Mouse (Mus musculus) forebrain, embryonic 13.5 days (tissue): ENCODE results near the gene Iba57. TPM values are rescaled to one million over a fixed set of nuclear protein-coding genes. Genes with fewer than 3 reads are reported as not detected.

Experiments
- ATAC-seq: fragments of 200-750 bp; cut with Nextera tagmentation; 2 replicates; pipeline ENCODE4 v1.8.0; 2017
- H3K27ac ChIP-seq: fragments of 300-500 bp; sonication (generic); 2 replicates; pipeline ENCODE4 v1.5.1; 2015; ENCODE audit warnings: inconsistent platforms, mild to moderate bottlenecking, moderate library complexity
- H3K27me3 ChIP-seq: fragments of 300-500 bp; sonication (generic); 2 replicates; pipeline ENCODE4 v1.6.1; 2015; ENCODE audit warnings: mild to moderate bottlenecking, inconsistent platforms
- H3K36me3 ChIP-seq: fragments of 300-500 bp; sonication (generic); 2 replicates; pipeline ENCODE4 v1.6.1; 2015; ENCODE audit warnings: mild to moderate bottlenecking, inconsistent platforms; ENCODE audit not compliant: poor library complexity, severe bottlenecking
- H3K4me1 ChIP-seq: fragments of 300-500 bp; sonication (generic); 2 replicates; pipeline ENCODE4 v1.6.1; 2015; ENCODE audit warnings: inconsistent platforms
- H3K4me2 ChIP-seq: fragments of 300-500 bp; sonication (generic); 2 replicates; pipeline ENCODE4 v1.6.1; 2015; ENCODE audit warnings: inconsistent platforms, mild to moderate bottlenecking, moderate library complexity
- H3K4me3 ChIP-seq: fragments of 300-500 bp; sonication (generic); 2 replicates; pipeline ENCODE4 v1.5.1; 2015; ENCODE audit warnings: mild to moderate bottlenecking, inconsistent platforms
- H3K9ac ChIP-seq: fragments of 300-500 bp; sonication (generic); 2 replicates; pipeline ENCODE4 v1.6.1; 2015; ENCODE audit warnings: mild to moderate bottlenecking, inconsistent platforms
- H3K9me3 ChIP-seq: fragments of 300-500 bp; sonication (generic); replicated peaks from 2 replicates; pipeline ENCODE4 v1.6.1; 2016; ENCODE audit warnings: inconsistent platforms
- WGBS: fragments of 180-500 bp; shearing (Covaris S2); methylation state at CpG from one replicate; pipeline ENCODE4 v1.1.7; 2015; 5-methylcytosine and 5-hydroxymethylcytosine counted together
- polyA plus RNA-seq: library from polyadenylated mRNA; unstranded; fragments of >200 nt; fragmentation: Nextera tagmentation; extraction: Ambion mirVana; gene quantifications from 2 replicates; pipeline ENCODE4 v1.2.1, GENCODE M21; 2015

Iba57 gene
- polyA plus RNA-seq, 1 experiment from 2014 or later: 6.8 TPM

GRCm38 (mm10) chr11:59165616-59166241, 2.2 kb upstream of the Iba57 start:
- Histone ChIP-seq H3K4me3 (no peak overlapping the region), H3K36me3 (no peaks in the 10 kb centered on the region), H3K4me1 (peaks cover 17% of the 10 kb centered on the region), H3K27me3 (0 out of 2 replicates have a peak, but pooled peaks cover 4% of the 10 kb centered on the region), H3K4me2 (no peak overlapping the region), H3K9me3 (no peaks in the 10 kb centered on the region), H3K27ac (no peak overlapping the region), H3K9ac (no peak overlapping the region)
- ATAC-seq: no peak
- 34% methylated on average over 2 of the region's 2 CpGs for WGBS

- no peak for ATAC-seq
- Histone ChIP-seq H3K36me3 (no peaks in the 10 kb centered on the region), H3K27ac (no peak overlapping the region; the same call in 1 of the 2 replicates), H3K27me3 (no peaks in the 10 kb centered on the region), H3K4me1 (peaks cover 17% of the 10 kb centered on the region), H3K9me3 (no peaks in the 10 kb centered on the region), H3K4me3 (0 out of 2 replicates have a peak overlapping the region, but pooled peaks have one; percentile 72), H3K4me2 (peak overlapping the region; percentile 67), H3K9ac (no peak overlapping the region)
- 91% methylated on average over 9 of the region's 9 CpGs for WGBS
These were observed 845 bp upstream of the Iba57 start for GRCm38 (mm10) chr11:59164384-59164783.

- no peaks in the 10 kb centered on the region for H3K9me3 ChIP-seq
- peak overlapping the region; percentile 67 for H3K4me2 ChIP-seq
- ATAC-seq: no peak
- H3K27me3 ChIP-seq: no peaks in the 10 kb centered on the region
- H3K9ac ChIP-seq: peak overlapping the region; percentile 60
- peak overlapping the region; percentile 99 for H3K27ac ChIP-seq
- WGBS: 57% methylated on average over 9 of the region's 9 CpGs
- H3K4me1 ChIP-seq: peaks cover 17% of the 10 kb centered on the region
- H3K4me3 ChIP-seq: peak overlapping the region; percentile 72
- H3K36me3 ChIP-seq: peaks cover 14% of the 10 kb centered on the region
These were observed 890 bp downstream of the Iba57 start for GRCm38 (mm10) chr11:59162443-59163254.

GRCm38 (mm10) chr11:59161398-59161797, 2.1 kb downstream of the Iba57 start:
- no peak for ATAC-seq
- whole genome bisulfite sequencing: 83% methylated on average over 5 of the region's 5 CpGs
- Histone ChIP-seq H3K4me2 (no peak overlapping the region), H3K9me3 (no peaks in the 10 kb centered on the region), H3K9ac (no peak overlapping the region), H3K27me3 (no peaks in the 10 kb centered on the region), H3K27ac (no peak overlapping the region), H3K4me1 (peaks cover 17% of the 10 kb centered on the region), H3K36me3 (peaks cover 23% of the 10 kb centered on the region), H3K4me3 (no peak overlapping the region)

- no peaks in the 10 kb centered on the region for H3K9me3 ChIP-seq
- H3K36me3 ChIP-seq: peaks cover 30% of the 10 kb centered on the region
- no peak overlapping the region for H3K4me3 ChIP-seq
- no peaks in the 10 kb centered on the region for H3K27me3 ChIP-seq
- ATAC-seq: no peak
- no peak overlapping the region for H3K4me2 ChIP-seq
- WGBS: 81% methylated on average over 4 of the region's 4 CpGs
- no peak overlapping the region for H3K9ac ChIP-seq
- H3K4me1 ChIP-seq: peaks cover 17% of the 10 kb centered on the region
- H3K27ac ChIP-seq: no peak overlapping the region
These were observed 4.0 kb downstream of the Iba57 start for GRCm38 (mm10) chr11:59159558-59159957.

GRCm38 (mm10) chr11:59159099-59159498, 4.4 kb downstream of the Iba57 start:
- peaks cover 30% of the 10 kb centered on the region for H3K36me3 ChIP-seq
- no peak overlapping the region for H3K27ac ChIP-seq
- H3K4me1 ChIP-seq: peaks cover 13% of the 10 kb centered on the region
- ATAC-seq: no peak
- H3K9me3 ChIP-seq: no peaks in the 10 kb centered on the region
- no peak overlapping the region for H3K4me3 ChIP-seq
- no peak overlapping the region for H3K4me2 ChIP-seq
- H3K27me3 ChIP-seq: no peaks in the 10 kb centered on the region
- 92% methylated on average over 13 of the region's 13 CpGs for WGBS
- no peak overlapping the region for H3K9ac ChIP-seq

GRCm38 (mm10) chr11:59155900-59156299, 7.6 kb downstream of the Iba57 start:
- Histone ChIP-seq H3K9me3 (no peaks in the 10 kb centered on the region), H3K4me1 (no peaks in the 10 kb centered on the region), H3K4me2 (no peak overlapping the region), H3K9ac (no peak overlapping the region), H3K36me3 (peaks cover 30% of the 10 kb centered on the region), H3K4me3 (no peak overlapping the region), H3K27ac (no peak overlapping the region), H3K27me3 (no peaks in the 10 kb centered on the region)
- no peak for ATAC-seq
- WGBS: 94% methylated on average over 5 of the region's 5 CpGs

GRCm38 (mm10) chr11:59154220-59154619, 9.3 kb downstream of the Iba57 start:
- Histone ChIP-seq H3K9ac (no peak overlapping the region), H3K4me2 (no peak overlapping the region), H3K27me3 (no peaks in the 10 kb centered on the region), H3K4me1 (no peaks in the 10 kb centered on the region), H3K4me3 (no peak overlapping the region), H3K9me3 (no peaks in the 10 kb centered on the region), H3K36me3 (peaks cover 30% of the 10 kb centered on the region), H3K27ac (no peak overlapping the region)
- 89% methylated on average over 7 of the region's 7 CpGs for WGBS
- no peak for ATAC-seq

GRCm38 (mm10) chr11:59151729-59152128, 11.8 kb downstream of the Iba57 start:
- H3K9ac ChIP-seq: no peak overlapping the region
- H3K27ac ChIP-seq: no peak overlapping the region
- 22% methylated on average over 3 of the region's 3 CpGs for WGBS
- peaks cover 7% of the 10 kb centered on the region; the same call in 1 of the 2 replicates for H3K36me3 ChIP-seq
- no peaks in the 10 kb centered on the region for H3K27me3 ChIP-seq
- H3K4me1 ChIP-seq: no peaks in the 10 kb centered on the region
- ATAC-seq: no peak
- no peak overlapping the region for H3K4me2 ChIP-seq
- no peaks in the 10 kb centered on the region for H3K9me3 ChIP-seq
- no peak overlapping the region for H3K4me3 ChIP-seq

- Histone ChIP-seq H3K27ac (no peak overlapping the region), H3K27me3 (no peaks in the 10 kb centered on the region), H3K9me3 (no peaks in the 10 kb centered on the region), H3K9ac (no peak overlapping the region), H3K36me3 (no peaks in the 10 kb centered on the region), H3K4me3 (no peak overlapping the region), H3K4me1 (no peaks in the 10 kb centered on the region), H3K4me2 (no peak overlapping the region)
- 64% methylated on average over 3 of the region's 3 CpGs for WGBS
- no peak for ATAC-seq
These were observed 14.2 kb downstream of the Iba57 start for GRCm38 (mm10) chr11:59149302-59149701.

- Histone ChIP-seq H3K9ac (no peak overlapping the region), H3K27me3 (peaks cover 7% of the 10 kb centered on the region; the same call in 1 of the 2 replicates), H3K9me3 (no peaks in the 10 kb centered on the region), H3K27ac (no peak overlapping the region), H3K4me1 (0 out of 2 replicates have a peak, but pooled peaks cover 4% of the 10 kb centered on the region), H3K36me3 (no peaks in the 10 kb centered on the region), H3K4me2 (no peak overlapping the region), H3K4me3 (no peak overlapping the region)
- no peak for ATAC-seq
- 82% methylated on average over 5 of the region's 5 CpGs for WGBS
These were observed 20.6 kb downstream of the Iba57 start for GRCm38 (mm10) chr11:59142962-59143361.

GRCm38 (mm10) chr11:59141772-59142370, 21.7 kb downstream of the Iba57 start:
- H3K36me3 ChIP-seq: no peaks in the 10 kb centered on the region
- H3K4me3 ChIP-seq: no peak overlapping the region
- no peak overlapping the region for H3K27ac ChIP-seq
- H3K9me3 ChIP-seq: no peaks in the 10 kb centered on the region
- H3K4me1 ChIP-seq: 0 out of 2 replicates have a peak, but pooled peaks cover 4% of the 10 kb centered on the region
- 14% methylated on average over 14 of the region's 14 CpGs for WGBS
- no peak overlapping the region for H3K9ac ChIP-seq
- peak overlapping the region; percentile 37 for H3K4me2 ChIP-seq
- H3K27me3 ChIP-seq: peaks cover 18% of the 10 kb centered on the region
- ATAC-seq: no peak
